Mouse (Mus musculus) hindbrain, embryonic 10.5 days (tissue): ENCODE data around the gene Vcpkmt. TPM values are rescaled to one million over a fixed set of nuclear protein-coding genes. Genes with fewer than 3 reads are reported as not detected.
"Not testable (repeated sequence)": the region's sequence is repeated elsewhere in the genome, so short reads cannot be mapped to it uniquely, and the experiment has no call there.

Experiments used
- DNase-seq: peaks from one replicate; pipeline ENCODE4 v3.0.0-alpha.2; 2017; ENCODE audit warnings: low spot score
- H3K27ac ChIP-seq: fragments of 300-500 bp; sonication (generic); 2 replicates; pipeline ENCODE4 v1.5.1; 2016; ENCODE audit warnings: mild to moderate bottlenecking, moderate library complexity
- H3K27me3 ChIP-seq: fragments of 300-500 bp; sonication (generic); 2 replicates; pipeline ENCODE4 v1.6.1; 2016; ENCODE audit warnings: mild to moderate bottlenecking; ENCODE audit not compliant: poor library complexity, insufficient read depth, severe bottlenecking
- H3K36me3 ChIP-seq: fragments of 300-500 bp; sonication (generic); 2 replicates; pipeline ENCODE4 v1.6.1; 2016; ENCODE audit warnings: mild to moderate bottlenecking, moderate library complexity
- H3K4me1 ChIP-seq: fragments of 300-500 bp; sonication (generic); replicated peaks from 2 replicates; pipeline ENCODE4 v1.6.1; 2016; ENCODE audit warnings: mild to moderate bottlenecking
- H3K4me3 ChIP-seq: fragments of 300-500 bp; sonication (generic); 2 replicates; pipeline ENCODE4 v1.5.1; 2016; ENCODE audit warnings: mild to moderate bottlenecking, moderate library complexity
- H3K9me3 ChIP-seq: fragments of 300-500 bp; sonication (generic); 2 replicates; pipeline ENCODE4 v1.6.1; 2016; ENCODE audit warnings: mild to moderate bottlenecking, moderate library complexity
- WGBS: fragments of 180-500 bp; shearing (Covaris S2); methylation state at CpG from one replicate; pipeline ENCODE4 v1.1.7; 2016; 5-methylcytosine and 5-hydroxymethylcytosine counted together
- polyA plus RNA-seq: library from polyadenylated mRNA; unstranded; fragments of >200 nt; fragmentation: Nextera tagmentation; extraction: Ambion mirVana; gene quantifications from 2 replicates; pipeline ENCODE4 v1.2.1, GENCODE M21; 2016

The Vcpkmt gene
- polyA plus RNA-seq, result 21.3 and 24.9 TPM in 2 replicates

- Histone ChIP-seq H3K27me3 (no peaks in the 10 kb centered on the region), H3K4me1 (peaks cover 22% of the 10 kb centered on the region), H3K36me3 (peaks cover 62% of the 10 kb centered on the region), H3K4me3 (peak within 1 kb of the TSS; percentile 94), H3K27ac (peak within 1 kb of the TSS; percentile 94), H3K9me3 (no peaks in the 10 kb centered on the region)
- under 1% methylated on average over 56 of the region's 56 CpGs for WGBS
- DNase-seq, result peak; percentile 88
These were observed at the start of gene Vcpkmt for GRCm38 (mm10) chr12:69582613-69583269. Gene Vcpkmt (minus strand): TSS chr12:69583028.

DNA sequence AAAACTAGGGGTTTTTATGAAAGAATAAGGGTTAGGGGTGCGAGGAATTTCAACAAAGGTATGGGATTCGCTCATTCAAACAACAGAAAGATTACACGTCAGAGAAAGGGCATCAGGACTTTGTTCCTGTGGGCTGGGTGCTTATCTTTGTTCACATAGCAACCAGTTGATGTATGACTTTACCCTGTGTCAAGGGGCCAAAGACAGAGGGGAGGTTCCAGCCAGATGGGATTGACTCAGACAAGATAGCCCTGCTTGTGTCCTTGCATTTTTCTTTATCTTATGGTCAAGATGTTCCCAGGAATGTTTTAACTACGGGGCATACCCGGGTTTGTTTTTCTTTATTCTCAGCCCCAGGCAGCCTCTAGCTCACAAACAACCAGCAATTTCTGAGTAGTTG lies 35.8 kb upstream of the Vcpkmt start:
- DNase-seq, H3K27me3 ChIP-seq: not testable (repeated sequence)

DNA sequence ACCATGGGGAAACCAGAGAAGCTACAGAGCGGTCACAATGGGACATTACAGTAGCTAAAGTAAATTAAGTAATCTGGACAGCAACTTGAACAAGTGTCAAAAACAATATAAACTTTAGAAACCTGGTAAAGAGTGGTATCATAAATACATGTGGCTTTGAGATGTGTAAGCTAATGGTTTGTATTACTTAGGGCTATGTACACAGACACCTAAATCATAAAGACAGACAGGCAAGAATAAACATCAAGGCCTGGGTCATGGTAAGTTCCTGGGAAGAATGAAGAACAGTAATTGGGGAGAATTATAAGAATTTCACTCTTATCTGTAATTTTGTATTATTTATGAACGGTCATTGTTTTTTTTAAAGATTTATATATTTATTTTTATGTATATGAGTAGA lies 21.5 kb upstream of the Vcpkmt start:
- H3K9me3 ChIP-seq, result no peaks in the 10 kb centered on the region
- DNase-seq, result no peak
- no peaks in the 10 kb centered on the region for H3K27me3 ChIP-seq
- H3K4me3 ChIP-seq, result no peak overlapping the region
- peaks cover 69% of the 10 kb centered on the region for H3K36me3 ChIP-seq
- no peaks in the 10 kb centered on the region for H3K4me1 ChIP-seq
- WGBS, result 95% methylated on average over 2 of the region's 2 CpGs
- H3K27ac ChIP-seq, result no peak overlapping the region

More for the DNA sequence above, 35.8 kb upstream of the Vcpkmt start:
- 89% methylated on average over 5 of the region's 5 CpGs for WGBS
- not testable (repeated sequence) for H3K4me3 ChIP-seq, H3K9me3 ChIP-seq, H3K4me1 ChIP-seq, H3K27ac ChIP-seq
- peaks cover 71% of the 10 kb centered on the region for H3K36me3 ChIP-seq

DNA sequence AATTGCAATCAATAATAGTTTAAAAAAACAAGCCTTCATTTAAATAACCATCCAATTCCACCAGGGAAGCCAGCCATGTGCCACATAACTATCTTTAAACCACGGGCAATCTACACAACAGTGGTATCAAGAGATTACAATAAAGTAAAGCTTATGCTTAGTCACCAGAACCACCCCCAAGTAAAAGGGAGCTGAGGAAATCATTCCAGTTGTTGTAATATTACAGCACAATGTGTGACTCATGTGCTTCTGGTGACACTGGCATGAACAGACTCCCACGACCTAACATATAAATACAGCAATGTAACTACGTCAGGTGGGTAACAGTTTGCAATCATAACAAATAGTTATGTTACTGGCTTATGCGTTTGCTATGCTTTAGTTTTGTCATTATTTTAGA lies 14.6 kb upstream of the Vcpkmt start:
- Histone ChIP-seq H3K36me3 (peaks cover 41% of the 10 kb centered on the region), H3K27me3 (no peaks in the 10 kb centered on the region), H3K4me1 (no peaks in the 10 kb centered on the region), H3K9me3 (no peaks in the 10 kb centered on the region), H3K4me3 (no peak overlapping the region), H3K27ac (no peak overlapping the region)
- WGBS, result 92% methylated on average over 4 of the region's 4 CpGs
- DNase-seq, result no peak

GRCm38 (mm10) chr12:69593130-69593529 lies 10.3 kb upstream of the Vcpkmt start:
- DNase-seq, result no peak
- H3K36me3 ChIP-seq, result peaks cover 65% of the 10 kb centered on the region
- no peak overlapping the region for H3K27ac ChIP-seq
- H3K4me3 ChIP-seq, result no peak overlapping the region
- no peaks in the 10 kb centered on the region for H3K4me1 ChIP-seq
- no peaks in the 10 kb centered on the region for H3K9me3 ChIP-seq
- H3K27me3 ChIP-seq, result no peaks in the 10 kb centered on the region
- WGBS, result 91% methylated on average over 5 of the region's 5 CpGs

GRCm38 (mm10) chr12:69583270-69583629 lies 422 bp upstream of the Vcpkmt start:
- DNase-seq, result no peak
- H3K27ac ChIP-seq, result peak overlapping the region; percentile 94
- H3K27me3 ChIP-seq, result no peaks in the 10 kb centered on the region
- H3K4me1 ChIP-seq, result peaks cover 22% of the 10 kb centered on the region
- 46% methylated on average over 5 of the region's 5 CpGs for WGBS
- peaks cover 62% of the 10 kb centered on the region for H3K36me3 ChIP-seq
- peak overlapping the region; percentile 94 for H3K4me3 ChIP-seq
- no peaks in the 10 kb centered on the region for H3K9me3 ChIP-seq

DNA sequence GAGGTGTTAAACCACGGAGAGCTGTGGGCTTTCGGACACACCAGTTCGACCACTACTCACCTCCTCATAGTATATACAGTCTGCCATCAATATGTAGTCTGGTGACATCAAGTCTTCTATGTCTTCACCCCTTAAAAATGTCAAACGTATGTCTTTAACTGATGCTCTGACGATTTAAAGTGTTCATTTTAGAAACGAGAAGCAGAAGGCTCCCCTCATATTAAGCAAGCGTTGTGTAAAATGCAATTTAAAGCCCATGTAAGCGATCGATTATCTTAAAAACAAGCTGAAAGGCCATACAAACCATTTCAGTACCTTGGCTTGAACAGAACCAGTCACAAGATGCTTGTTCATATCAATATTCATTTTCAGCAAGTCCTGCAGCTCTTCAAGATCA lies 614 bp downstream of the Vcpkmt start:
- Histone ChIP-seq H3K9me3 (no peaks in the 10 kb centered on the region), H3K36me3 (peaks cover 62% of the 10 kb centered on the region), H3K4me3 (peak overlapping the region; percentile 94), H3K27me3 (no peaks in the 10 kb centered on the region), H3K27ac (peak overlapping the region; percentile 94), H3K4me1 (peaks cover 22% of the 10 kb centered on the region)
- DNase-seq, result no peak
- 42% methylated on average over 9 of the region's 9 CpGs for WGBS

- no peak for DNase-seq
- WGBS, result 92% methylated on average over 5 of the region's 5 CpGs
- H3K36me3 ChIP-seq, result peaks cover 53% of the 10 kb centered on the region
- no peaks in the 10 kb centered on the region for H3K9me3 ChIP-seq
- no peak overlapping the region for H3K4me3 ChIP-seq
- no peak overlapping the region for H3K27ac ChIP-seq
- H3K27me3 ChIP-seq, result no peaks in the 10 kb centered on the region
- peaks cover 22% of the 10 kb centered on the region for H3K4me1 ChIP-seq
These were observed 3.2 kb downstream of the Vcpkmt start for GRCm38 (mm10) chr12:69579623-69580022.

- Histone ChIP-seq H3K9me3 (no peaks in the 10 kb centered on the region), H3K27me3 (no peaks in the 10 kb centered on the region), H3K27ac (no peak overlapping the region), H3K4me1 (peaks cover 7% of the 10 kb centered on the region; the same call in 1 of the 2 replicates), H3K4me3 (no peak overlapping the region), H3K36me3 (peaks cover 48% of the 10 kb centered on the region)
- 86% methylated on average over 9 of the region's 9 CpGs for WGBS
- no peak for DNase-seq
These were observed 6.7 kb downstream of the Vcpkmt start for GRCm38 (mm10) chr12:69576120-69576627.

DNA sequence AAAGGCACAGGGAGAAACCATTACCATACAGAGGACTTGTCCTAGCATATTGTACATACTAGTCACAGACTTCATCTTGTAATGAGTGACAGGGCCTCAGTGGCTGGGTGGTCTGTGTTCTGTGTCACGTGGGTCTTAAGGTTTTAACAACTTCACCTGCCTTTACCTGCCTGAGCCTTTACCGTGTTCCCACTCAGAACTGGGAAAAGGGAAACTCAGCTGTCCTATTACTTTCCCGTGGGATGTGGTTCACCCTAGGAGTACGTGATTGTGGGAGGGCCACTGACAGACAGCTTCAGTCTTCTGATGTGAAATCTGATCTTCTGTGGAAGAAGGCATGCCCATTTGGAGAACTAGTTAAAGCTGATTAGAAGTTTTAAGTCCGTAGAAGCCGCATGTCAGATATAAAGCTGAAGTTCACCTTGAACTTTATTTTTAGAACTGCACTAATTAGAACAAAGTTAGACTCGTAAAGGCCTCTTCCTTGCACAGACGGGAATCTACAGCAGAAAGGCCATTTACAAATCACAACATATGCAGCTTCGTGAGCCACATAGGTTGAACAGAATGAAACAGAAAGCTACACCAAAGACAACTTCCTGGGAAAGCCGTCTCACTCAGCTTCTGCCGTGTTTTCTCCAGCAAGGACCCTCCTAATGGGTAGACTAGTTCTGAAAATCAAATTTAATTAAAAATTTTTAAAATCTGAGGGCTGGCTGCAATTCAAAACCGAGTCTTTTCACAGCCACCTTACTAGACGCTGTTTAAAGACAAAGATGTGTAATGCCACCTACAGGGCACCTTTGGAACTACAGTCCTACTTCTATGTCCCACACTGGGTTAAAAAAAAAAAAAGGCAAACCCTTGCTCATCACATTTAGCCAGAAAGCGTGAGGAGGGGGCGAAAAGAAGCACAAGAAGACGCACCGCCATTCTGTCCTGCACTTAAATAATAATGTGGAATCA lies 8.6 kb downstream of the Vcpkmt start:
- DNase-seq, result peak; percentile 64
- H3K4me3 ChIP-seq, result 0 out of 2 replicates have a peak overlapping the region, but pooled peaks have one; percentile 18
- no peaks in the 10 kb centered on the region for H3K9me3 ChIP-seq
- 0 out of 2 replicates have a peak overlapping the region, but pooled peaks have one; percentile 23 for H3K27ac ChIP-seq
- no peaks in the 10 kb centered on the region for H3K27me3 ChIP-seq
- peaks cover 34% of the 10 kb centered on the region for H3K36me3 ChIP-seq
- WGBS, result 30% methylated on average over 17 of the region's 17 CpGs
- peaks cover 7% of the 10 kb centered on the region; the same call in 1 of the 2 replicates for H3K4me1 ChIP-seq

- 94% methylated on average over 8 of the region's 8 CpGs for WGBS
- no peaks in the 10 kb centered on the region for H3K9me3 ChIP-seq
- H3K27me3 ChIP-seq, result no peaks in the 10 kb centered on the region
- peaks cover 25% of the 10 kb centered on the region for H3K36me3 ChIP-seq
- no peak overlapping the region for H3K4me3 ChIP-seq
- H3K4me1 ChIP-seq, result peaks cover 7% of the 10 kb centered on the region; the same call in 1 of the 2 replicates
- no peak overlapping the region for H3K27ac ChIP-seq
- no peak for DNase-seq
These were observed 9.6 kb downstream of the Vcpkmt start for GRCm38 (mm10) chr12:69573271-69573670.

GRCm38 (mm10) chr12:69569926-69570325 lies 12.9 kb downstream of the Vcpkmt start:
- 93% methylated on average over 3 of the region's 3 CpGs for WGBS
- Histone ChIP-seq H3K9me3 (no peaks in the 10 kb centered on the region), H3K4me3 (no peak overlapping the region), H3K36me3 (no peaks in the 10 kb centered on the region), H3K27ac (no peak overlapping the region), H3K4me1 (peaks cover 7% of the 10 kb centered on the region; the same call in 1 of the 2 replicates), H3K27me3 (no peaks in the 10 kb centered on the region)
- no peak for DNase-seq

DNA sequence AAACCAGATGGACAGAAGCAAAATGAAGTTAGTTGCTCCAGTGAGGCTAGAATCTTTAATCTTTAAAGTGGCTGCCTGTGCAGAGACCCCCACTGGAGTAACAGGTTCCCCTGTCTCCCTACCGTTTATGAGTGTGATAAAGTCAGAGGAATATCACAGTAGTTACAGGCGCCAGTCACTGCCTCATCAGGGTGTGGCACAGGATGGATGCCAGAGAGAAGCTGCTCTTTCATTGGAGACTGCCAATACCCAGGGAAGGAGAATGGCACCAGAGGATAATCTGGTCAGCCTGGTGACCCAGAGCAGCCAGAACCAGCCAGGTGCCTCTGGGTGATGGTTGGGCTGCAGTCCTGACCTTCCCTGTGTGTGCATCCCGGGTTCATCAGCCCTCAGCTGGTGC lies 14.6 kb downstream of the Vcpkmt start:
- DNase-seq, result no peak
- H3K27me3 ChIP-seq, result no peaks in the 10 kb centered on the region
- H3K27ac ChIP-seq, result no peak overlapping the region
- WGBS, result 85% methylated on average over 3 of the region's 3 CpGs
- no peaks in the 10 kb centered on the region for H3K4me1 ChIP-seq
- H3K36me3 ChIP-seq, result no peaks in the 10 kb centered on the region
- no peaks in the 10 kb centered on the region for H3K9me3 ChIP-seq
- H3K4me3 ChIP-seq, result no peak overlapping the region
